Mouse (Mus musculus): ENCODE results near the gene Dad1. TPM values are rescaled to one million over a fixed set of nuclear protein-coding genes. Genes with fewer than 3 reads are reported as not detected.
A peak's percentile ranks its signal among the peaks of the same experiment; 100 is the strongest.

Dad1 gene
- polyA plus RNA-seq, 1 experiment from 2014 or later, result 442 TPM

GRCm38 (mm10) chr14:54195838-54196423, 58.0 kb downstream of the Dad1 start:
- no peak for ATAC-seq (ENCODE audit: insufficient number of reproducible peaks, insufficient read depth, low FRiP score, low read depth)
- Histone ChIP-seq H3K27me3 (ENCODE audit: control insufficient read depth, insufficient read depth, low read length) (no peaks in the 10 kb centered on the region), H3K9ac (ENCODE audit: low read length) (no peak overlapping the region), H3K9me3 (ENCODE audit: control insufficient read depth, low read length) (no peaks in the 10 kb centered on the region), H3K27ac (replicated peaks in 1 of 2; ENCODE audit: control insufficient read depth in 1 of 2, insufficient read depth in 1 of 2, low read depth in 2 of 2, low read length in 2 of 2) (0 out of 4 replicates have a peak overlapping the region, but pooled peaks of 1 of the 2 experiments have one; percentile 30), H3K36me3 (ENCODE audit: control insufficient read depth, insufficient read depth, low read length) (no peaks in the 10 kb centered on the region), H3K4me3 (ENCODE audit: control insufficient read depth in 1 of 2, insufficient read depth in 1 of 2, low read depth in 1 of 2, low read length in 2 of 2) (no peak overlapping the region), H3K4me1 (ENCODE audit: control insufficient read depth in 2 of 2, insufficient read depth in 2 of 2, low read length in 2 of 2) (peaks cover 27 to 35% of the 10 kb centered on the region in 2 experiments), H3K4me2 (ENCODE audit: low read length) (no peak overlapping the region)
- 84% methylated on average over 6 of the region's 6 CpGs for WGBS

GRCm38 (mm10) chr14:54193354-54194133, 60.4 kb downstream of the Dad1 start:
- WGBS, result 68% methylated on average over 9 of the region's 9 CpGs
- Histone ChIP-seq H3K4me3 (ENCODE audit: control insufficient read depth in 1 of 2, insufficient read depth in 1 of 2, low read depth in 1 of 2, low read length in 2 of 2) (no peak overlapping the region), H3K9me3 (ENCODE audit: control insufficient read depth, low read length) (no peaks in the 10 kb centered on the region), H3K27me3 (ENCODE audit: control insufficient read depth, insufficient read depth, low read length) (no peaks in the 10 kb centered on the region), H3K4me1 (ENCODE audit: control insufficient read depth in 2 of 2, insufficient read depth in 2 of 2, low read length in 2 of 2) (peaks cover 38 to 52% of the 10 kb centered on the region in 2 experiments), H3K4me2 (ENCODE audit: low read length) (no peak overlapping the region), H3K9ac (ENCODE audit: low read length) (no peak overlapping the region; the same call in 1 of the 2 replicates), H3K36me3 (ENCODE audit: control insufficient read depth, insufficient read depth, low read length) (no peaks in the 10 kb centered on the region), H3K27ac (replicated peaks in 1 of 2; ENCODE audit: control insufficient read depth in 1 of 2, insufficient read depth in 1 of 2, low read depth in 2 of 2, low read length in 2 of 2) (no peak overlapping the region; a peak in 1 of 4 replicates)
- ATAC-seq (ENCODE audit: insufficient number of reproducible peaks, insufficient read depth, low FRiP score, low read depth), result no peak

GRCm38 (mm10) chr14:54192462-54192847, 61.4 kb downstream of the Dad1 start:
- no peak overlapping the region for H3K27ac ChIP-seq (replicated peaks in 1 of 2; ENCODE audit: control insufficient read depth in 1 of 2, insufficient read depth in 1 of 2, low read depth in 2 of 2, low read length in 2 of 2)
- H3K4me1 ChIP-seq (ENCODE audit: control insufficient read depth in 2 of 2, insufficient read depth in 2 of 2, low read length in 2 of 2), result peaks cover 38 to 49% of the 10 kb centered on the region in 2 experiments
- ATAC-seq (ENCODE audit: insufficient number of reproducible peaks, insufficient read depth, low FRiP score, low read depth), result 0 out of 2 replicates have a peak, but pooled peaks have one; percentile 8
- H3K27me3 ChIP-seq (ENCODE audit: control insufficient read depth, insufficient read depth, low read length), result no peaks in the 10 kb centered on the region
- H3K4me3 ChIP-seq (ENCODE audit: control insufficient read depth in 1 of 2, insufficient read depth in 1 of 2, low read depth in 1 of 2, low read length in 2 of 2), result no peak overlapping the region
- WGBS, result 76% methylated on average over 3 of the region's 3 CpGs
- H3K36me3 ChIP-seq (ENCODE audit: control insufficient read depth, insufficient read depth, low read length), result no peaks in the 10 kb centered on the region
- H3K9ac ChIP-seq (ENCODE audit: low read length), result no peak overlapping the region
- H3K9me3 ChIP-seq (ENCODE audit: control insufficient read depth, low read length), result no peaks in the 10 kb centered on the region
- H3K4me2 ChIP-seq (ENCODE audit: low read length), result no peak overlapping the region

- 73% methylated on average over 18 of the region's 18 CpGs for WGBS
- Histone ChIP-seq H3K9ac (ENCODE audit: low read length) (no peak overlapping the region), H3K27me3 (ENCODE audit: control insufficient read depth, insufficient read depth, low read length) (no peaks in the 10 kb centered on the region), H3K27ac (replicated peaks in 1 of 2; ENCODE audit: control insufficient read depth in 1 of 2, insufficient read depth in 1 of 2, low read depth in 2 of 2, low read length in 2 of 2) (peak overlapping the region; percentile 47 to 82; a peak in 3 of 4 replicates), H3K4me3 (ENCODE audit: control insufficient read depth in 1 of 2, insufficient read depth in 1 of 2, low read depth in 1 of 2, low read length in 2 of 2) (no peak overlapping the region), H3K9me3 (ENCODE audit: control insufficient read depth, low read length) (no peaks in the 10 kb centered on the region), H3K4me1 (ENCODE audit: control insufficient read depth in 2 of 2, insufficient read depth in 2 of 2, low read length in 2 of 2) (peaks cover 33 to 50% of the 10 kb centered on the region in 2 experiments), H3K4me2 (ENCODE audit: low read length) (no peak overlapping the region), H3K36me3 (ENCODE audit: control insufficient read depth, insufficient read depth, low read length) (no peaks in the 10 kb centered on the region)
- ATAC-seq (ENCODE audit: insufficient number of reproducible peaks, insufficient read depth, low FRiP score, low read depth), result peak; percentile 4; the same call in 1 of the 2 replicates
These were observed 62.1 kb downstream of the Dad1 start for GRCm38 (mm10) chr14:54191594-54192461.

- no peaks in the 10 kb centered on the region for H3K27me3 ChIP-seq (ENCODE audit: control insufficient read depth, insufficient read depth, low read length)
- no peaks in the 10 kb centered on the region for H3K9me3 ChIP-seq (ENCODE audit: control insufficient read depth, low read length)
- no peak overlapping the region for H3K4me3 ChIP-seq (ENCODE audit: control insufficient read depth in 1 of 2, insufficient read depth in 1 of 2, low read depth in 1 of 2, low read length in 2 of 2)
- peaks cover 34 to 53% of the 10 kb centered on the region in 2 experiments for H3K4me1 ChIP-seq (ENCODE audit: control insufficient read depth in 2 of 2, insufficient read depth in 2 of 2, low read length in 2 of 2)
- H3K27ac ChIP-seq (replicated peaks in 1 of 2; ENCODE audit: control insufficient read depth in 1 of 2, insufficient read depth in 1 of 2, low read depth in 2 of 2, low read length in 2 of 2), result peak overlapping the region; percentile 81 to 82
- H3K9ac ChIP-seq (ENCODE audit: low read length), result no peak overlapping the region
- no peak overlapping the region for H3K4me2 ChIP-seq (ENCODE audit: low read length)
- no peak for ATAC-seq (ENCODE audit: insufficient number of reproducible peaks, insufficient read depth, low FRiP score, low read depth)
- no peaks in the 10 kb centered on the region for H3K36me3 ChIP-seq (ENCODE audit: control insufficient read depth, insufficient read depth, low read length)
- 44% methylated on average over 4 of the region's 4 CpGs for WGBS
These were observed 62.9 kb downstream of the Dad1 start for GRCm38 (mm10) chr14:54191026-54191390.

- Histone ChIP-seq H3K27ac (replicated peaks in 1 of 2; ENCODE audit: control insufficient read depth in 1 of 2, insufficient read depth in 1 of 2, low read depth in 2 of 2, low read length in 2 of 2) (peak overlapping the region; percentile 81 to 82), H3K4me2 (ENCODE audit: low read length) (no peak overlapping the region), H3K4me1 (ENCODE audit: control insufficient read depth in 2 of 2, insufficient read depth in 2 of 2, low read length in 2 of 2) (peaks cover 36 to 59% of the 10 kb centered on the region in 2 experiments), H3K9ac (ENCODE audit: low read length) (no peak overlapping the region), H3K36me3 (ENCODE audit: control insufficient read depth, insufficient read depth, low read length) (no peaks in the 10 kb centered on the region), H3K27me3 (ENCODE audit: control insufficient read depth, insufficient read depth, low read length) (no peaks in the 10 kb centered on the region), H3K9me3 (ENCODE audit: control insufficient read depth, low read length) (no peaks in the 10 kb centered on the region), H3K4me3 (ENCODE audit: control insufficient read depth in 1 of 2, insufficient read depth in 1 of 2, low read depth in 1 of 2, low read length in 2 of 2) (no peak overlapping the region)
- peak; percentile 58 for ATAC-seq (ENCODE audit: insufficient number of reproducible peaks, insufficient read depth, low FRiP score, low read depth)
- 43% methylated on average over 7 of the region's 7 CpGs for WGBS
These were observed 63.4 kb downstream of the Dad1 start for GRCm38 (mm10) chr14:54190305-54191025.

- Histone ChIP-seq H3K9ac (ENCODE audit: low read length) (no peak overlapping the region), H3K36me3 (ENCODE audit: control insufficient read depth, insufficient read depth, low read length) (no peaks in the 10 kb centered on the region), H3K27me3 (ENCODE audit: control insufficient read depth, insufficient read depth, low read length) (no peaks in the 10 kb centered on the region), H3K27ac (replicated peaks in 1 of 2; ENCODE audit: control insufficient read depth in 1 of 2, insufficient read depth in 1 of 2, low read depth in 2 of 2, low read length in 2 of 2) (peak overlapping the region; percentile 67 to 82), H3K4me3 (ENCODE audit: control insufficient read depth in 1 of 2, insufficient read depth in 1 of 2, low read depth in 1 of 2, low read length in 2 of 2) (no peak overlapping the region), H3K9me3 (ENCODE audit: control insufficient read depth, low read length) (no peaks in the 10 kb centered on the region), H3K4me2 (ENCODE audit: low read length) (no peak overlapping the region), H3K4me1 (ENCODE audit: control insufficient read depth in 2 of 2, insufficient read depth in 2 of 2, low read length in 2 of 2) (peaks cover 33 to 59% of the 10 kb centered on the region in 2 experiments)
- ATAC-seq (ENCODE audit: insufficient number of reproducible peaks, insufficient read depth, low FRiP score, low read depth), result peak; percentile 40; the same call in 1 of the 2 replicates
- 20% methylated on average over 3 of the region's 3 CpGs for WGBS
These were observed 64.6 kb downstream of the Dad1 start for GRCm38 (mm10) chr14:54189255-54189654.

Data from heart, embryonic 14.5 days (tissue).